Mouse (Mus musculus) limb, embryonic 12.5 days (tissue): Measurements from ENCODE around the gene Llgl1. TPM values are rescaled to one million over a fixed set of nuclear protein-coding genes. Genes with fewer than 3 reads are reported as not detected.
A peak's percentile ranks its signal among the peaks of the same experiment; 100 is the strongest.

Experiments used
- ATAC-seq: fragments of 200-750 bp; cut with Nextera tagmentation; 2 replicates; pipeline ENCODE4 v1.8.0; 2017; ENCODE audit warnings: low read depth, moderate TSS enrichment; ENCODE audit not compliant: insufficient number of reproducible peaks, insufficient read depth, low FRiP score, low TSS enrichment
- H3K27ac ChIP-seq: fragments of 300-500 bp; sonication (generic); 2 replicates; pipeline ENCODE4 v1.5.1; 2016; ENCODE audit warnings: mild to moderate bottlenecking, moderate library complexity
- H3K27me3 ChIP-seq: fragments of 300-500 bp; sonication (generic); 2 replicates; pipeline ENCODE4 v1.6.1; 2016; ENCODE audit warnings: mild to moderate bottlenecking, moderate library complexity
- H3K36me3 ChIP-seq: fragments of 300-500 bp; sonication (generic); 2 replicates; pipeline ENCODE4 v1.6.1; 2016; ENCODE audit warnings: mild to moderate bottlenecking, moderate library complexity
- H3K4me1 ChIP-seq: fragments of 300-500 bp; sonication (generic); replicated peaks from 2 replicates; pipeline ENCODE4 v1.6.1; 2016
- H3K4me2 ChIP-seq: fragments of 300-500 bp; sonication (generic); 2 replicates; pipeline ENCODE4 v1.6.1; 2016; ENCODE audit warnings: mild to moderate bottlenecking, moderate library complexity
- H3K4me3 ChIP-seq: fragments of 300-500 bp; sonication (generic); replicated peaks from 2 replicates; pipeline ENCODE4 v1.5.1; 2016; ENCODE audit warnings: mild to moderate bottlenecking
- H3K9ac ChIP-seq: fragments of 300-500 bp; sonication (generic); replicated peaks from 2 replicates; pipeline ENCODE4 v1.6.1; 2016; ENCODE audit warnings: mild to moderate bottlenecking, moderate library complexity
- H3K9me3 ChIP-seq: fragments of 300-500 bp; sonication (generic); 2 replicates; pipeline ENCODE4 v1.6.1; 2016; ENCODE audit warnings: mild to moderate bottlenecking, moderate library complexity
- WGBS: fragments of 180-500 bp; shearing (Covaris S2); methylation state at CpG from one replicate; pipeline ENCODE4 v1.1.7; 2016; 5-methylcytosine and 5-hydroxymethylcytosine counted together
- polyA plus RNA-seq: library from polyadenylated mRNA; unstranded; fragments of >200 nt; fragmentation: Nextera tagmentation; extraction: Ambion mirVana; gene quantifications from 2 replicates; pipeline ENCODE4 v1.2.1, GENCODE M21; 2016

Llgl1 gene
- 114 and 117 TPM in 2 replicates for polyA plus RNA-seq

- H3K4me3 ChIP-seq, result peak within 1 kb of the TSS; percentile 84
- H3K27me3 ChIP-seq, result no peaks in the 10 kb centered on the region
- peak; percentile 75 for ATAC-seq
- peak within 1 kb of the TSS; percentile 90 for H3K27ac ChIP-seq
- under 1% methylated on average over 71 of the region's 73 CpGs for WGBS
- H3K36me3 ChIP-seq, result peaks cover 26% of the 10 kb centered on the region
- H3K4me2 ChIP-seq, result peak within 1 kb of the TSS; percentile 89
- no peaks in the 10 kb centered on the region for H3K9me3 ChIP-seq
- peaks cover 38% of the 10 kb centered on the region for H3K4me1 ChIP-seq
- peak within 1 kb of the TSS; percentile 93 for H3K9ac ChIP-seq
Observed at GRCm38 (mm10) chr11:60699524-60700075, at the start of gene Llgl1. Gene Llgl1 (plus strand): TSS chr11:60699723.

GRCm38 (mm10) chr11:60696165-60696564 lies 3.4 kb upstream of the Llgl1 start:
- no peak for ATAC-seq
- Histone ChIP-seq H3K9me3 (no peaks in the 10 kb centered on the region), H3K27ac (no peak overlapping the region), H3K4me3 (no peak overlapping the region), H3K9ac (no peak overlapping the region), H3K36me3 (no peaks in the 10 kb centered on the region), H3K4me2 (no peak overlapping the region), H3K4me1 (peaks cover 15% of the 10 kb centered on the region), H3K27me3 (no peaks in the 10 kb centered on the region)
- 74% methylated on average over 1 of the region's 1 CpGs for WGBS

- WGBS, result 79% methylated on average over 2 of the region's 2 CpGs
- Histone ChIP-seq H3K4me3 (no peak overlapping the region), H3K27me3 (no peaks in the 10 kb centered on the region)
Observed at GRCm38 (mm10) chr11:60697561-60697960, 2.0 kb upstream of the Llgl1 start.

GRCm38 (mm10) chr11:60698806-60699523 lies 558 bp upstream of the Llgl1 start:
- H3K36me3 ChIP-seq, result peaks cover 19% of the 10 kb centered on the region
- H3K4me2 ChIP-seq, result peak overlapping the region; percentile 89
- H3K9ac ChIP-seq, result peak overlapping the region; percentile 93; the same call in 1 of the 2 replicates
- peaks cover 38% of the 10 kb centered on the region for H3K4me1 ChIP-seq
- 3% methylated on average over 22 of the region's 22 CpGs for WGBS
- peak; percentile 38; the same call in 1 of the 2 replicates for ATAC-seq
- no peaks in the 10 kb centered on the region for H3K9me3 ChIP-seq
- peak overlapping the region; percentile 90 for H3K27ac ChIP-seq
- H3K27me3 ChIP-seq, result no peaks in the 10 kb centered on the region
- H3K4me3 ChIP-seq, result peak overlapping the region; percentile 84

More at GRCm38 (mm10) chr11:60697561-60697960, 2.0 kb upstream of the Llgl1 start:
- Histone ChIP-seq H3K36me3 (peaks cover 6% of the 10 kb centered on the region), H3K4me2 (no peak overlapping the region), H3K4me1 (peaks cover 28% of the 10 kb centered on the region), H3K9me3 (no peaks in the 10 kb centered on the region), H3K9ac (no peak overlapping the region), H3K27ac (no peak overlapping the region)
- no peak for ATAC-seq

GRCm38 (mm10) chr11:60700320-60701185 lies 1.0 kb downstream of the Llgl1 start:
- Histone ChIP-seq H3K36me3 (peaks cover 35% of the 10 kb centered on the region), H3K4me1 (peaks cover 38% of the 10 kb centered on the region), H3K9me3 (no peaks in the 10 kb centered on the region), H3K9ac (peak overlapping the region; percentile 93), H3K27ac (peak overlapping the region; percentile 90; the same call in 1 of the 2 replicates), H3K4me2 (peak overlapping the region; percentile 89), H3K27me3 (no peaks in the 10 kb centered on the region), H3K4me3 (peak overlapping the region; percentile 84)
- no peak for ATAC-seq
- 35% methylated on average over 12 of the region's 12 CpGs for WGBS

GRCm38 (mm10) chr11:60701611-60702010 lies 2.1 kb downstream of the Llgl1 start:
- WGBS, result 75% methylated on average over 4 of the region's 4 CpGs
- Histone ChIP-seq H3K36me3 (peaks cover 46% of the 10 kb centered on the region), H3K9ac (no peak overlapping the region), H3K4me3 (peak overlapping the region; percentile 7; the same call in 1 of the 2 replicates), H3K4me1 (peaks cover 38% of the 10 kb centered on the region), H3K9me3 (no peaks in the 10 kb centered on the region), H3K27me3 (no peaks in the 10 kb centered on the region), H3K4me2 (peak overlapping the region; percentile 89), H3K27ac (no peak overlapping the region)
- ATAC-seq, result no peak

- Histone ChIP-seq H3K36me3 (peaks cover 61% of the 10 kb centered on the region), H3K4me3 (no peak overlapping the region), H3K9me3 (no peaks in the 10 kb centered on the region), H3K4me1 (peaks cover 38% of the 10 kb centered on the region), H3K27me3 (no peaks in the 10 kb centered on the region), H3K27ac (no peak overlapping the region), H3K4me2 (0 out of 2 replicates have a peak overlapping the region, but pooled peaks have one; percentile 8), H3K9ac (no peak overlapping the region)
- WGBS, result 57% methylated on average over 4 of the region's 4 CpGs
- no peak for ATAC-seq
Observed at GRCm38 (mm10) chr11:60703131-60703530, 3.6 kb downstream of the Llgl1 start.

- H3K27me3 ChIP-seq, result no peaks in the 10 kb centered on the region
- no peaks in the 10 kb centered on the region for H3K9me3 ChIP-seq
- 93% methylated on average over 19 of the region's 19 CpGs for WGBS
- no peak for ATAC-seq
- H3K4me1 ChIP-seq, result peaks cover 31% of the 10 kb centered on the region
- peaks cover 72% of the 10 kb centered on the region for H3K36me3 ChIP-seq
- no peak overlapping the region for H3K4me3 ChIP-seq
- no peak overlapping the region for H3K27ac ChIP-seq
- no peak overlapping the region for H3K9ac ChIP-seq
- no peak overlapping the region for H3K4me2 ChIP-seq
Observed at GRCm38 (mm10) chr11:60704023-60704880, 4.7 kb downstream of the Llgl1 start.

GRCm38 (mm10) chr11:60705255-60705654 lies 5.7 kb downstream of the Llgl1 start:
- no peaks in the 10 kb centered on the region for H3K27me3 ChIP-seq
- no peak overlapping the region for H3K4me2 ChIP-seq
- H3K4me1 ChIP-seq, result peaks cover 31% of the 10 kb centered on the region
- WGBS, result 88% methylated on average over 3 of the region's 3 CpGs
- H3K4me3 ChIP-seq, result no peak overlapping the region
- no peaks in the 10 kb centered on the region for H3K9me3 ChIP-seq
- peaks cover 82% of the 10 kb centered on the region for H3K36me3 ChIP-seq
- ATAC-seq, result no peak
- no peak overlapping the region for H3K27ac ChIP-seq
- no peak overlapping the region for H3K9ac ChIP-seq

GRCm38 (mm10) chr11:60706076-60706475 lies 6.6 kb downstream of the Llgl1 start:
- no peak for ATAC-seq
- H3K4me2 ChIP-seq, result no peak overlapping the region
- 94% methylated on average over 7 of the region's 7 CpGs for WGBS
- H3K27ac ChIP-seq, result no peak overlapping the region
- H3K27me3 ChIP-seq, result no peaks in the 10 kb centered on the region
- peaks cover 24% of the 10 kb centered on the region for H3K4me1 ChIP-seq
- no peak overlapping the region for H3K4me3 ChIP-seq
- no peaks in the 10 kb centered on the region for H3K9me3 ChIP-seq
- H3K9ac ChIP-seq, result no peak overlapping the region
- peaks cover 90% of the 10 kb centered on the region for H3K36me3 ChIP-seq
